Mouse (Mus musculus): ENCODE results near the gene Gpt2.

- no peak for TF ChIP-seq CTCF (IDR thresholded peaks at IDR 0.05; ENCODE audit: extremely low read depth, insufficient read depth, insufficient read length, insufficient replicate concordance)
- no peak for TF ChIP-seq POLR2A (IDR thresholded peaks at IDR 0.05; ENCODE audit: low read depth, low read length)
Observed at GRCm38 (mm10) chr8:85512234-85512633, 19.9 kb downstream of the Gpt2 start.
